Mouse (Mus musculus) small intestine, adult 2 months (tissue): ENCODE results near the gene Yy1.

Experiments
- CTCF ChIP-seq: fragments of 200-500 bp; IDR thresholded peaks from 2 replicates; pipeline ENCODE4 v1.5.1; 2012; ENCODE audit warnings: low read depth, mild to moderate bottlenecking, control low read depth, inconsistent platforms, low read length, moderate library complexity, mixed read lengths; ENCODE audit not compliant: insufficient replicate concordance, insufficient read length; ENCODE audit errors: extremely low read depth
- POLR2A ChIP-seq: fragments of 200-500 bp; IDR thresholded peaks from 2 replicates; pipeline ENCODE4 v1.6.1; 2012; ENCODE audit warnings: low read depth, mild to moderate bottlenecking, control low read depth, inconsistent platforms, low read length, moderate library complexity

GRCm38 (mm10) chr12:108750226-108750625 lies 42.5 kb upstream of the Yy1 start:
- TF ChIP-seq CTCF = no peak
- TF ChIP-seq POLR2A = no peak
